Mouse (Mus musculus) neural tube, postnatal 0 days (tissue): ENCODE data around the gene Adcy3. TPM values are rescaled to one million over a fixed set of nuclear protein-coding genes. Genes with fewer than 3 reads are reported as not detected.

Experiments used
- polyA plus RNA-seq: library from polyadenylated mRNA; unstranded; fragments of >200 nt; fragmentation: Nextera tagmentation; extraction: Ambion mirVana; gene quantifications from 2 replicates; pipeline ENCODE4 v1.2.1, GENCODE M21; 2015

Adcy3 gene
- polyA plus RNA-seq, result 16.1 and 16.4 TPM in 2 replicates

GRCm38 (mm10) chr12:4132941-4133846 lies at the start of gene Adcy3:
Gene Adcy3, plus strand, starts transcription at chr12:4133103.

GRCm38 (mm10) chr12:4233572-4234508 lies 100.9 kb downstream of the Adcy3 start, which contains the start of the genes Ptrhd1 and Cenpo:
Gene Ptrhd1, plus strand, starts transcription at chr12:4234027.
Gene Cenpo, minus strand, starts transcription at chr12:4234294.

Other genes starting within 250 kb of the Adcy3 start
- 3.7 and 3.9 TPM in 2 replicates for gene Pomc, start 178.2 kb upstream of the Adcy3 start, polyA plus RNA-seq
- gene Efr3b, start 94.2 kb upstream of the Adcy3 start, polyA plus RNA-seq, result 20.7 and 25.1 TPM in 2 replicates
- gene Dnajc27, start 50.5 kb upstream of the Adcy3 start, polyA plus RNA-seq, result 25.0 and 26.5 TPM in 2 replicates
- gene Ptrhd1, start 100.9 kb downstream of the Adcy3 start, polyA plus RNA-seq, result 9.0 and 9.6 TPM in 2 replicates
- 5.1 and 5.8 TPM in 2 replicates for gene Cenpo, start 101.2 kb downstream of the Adcy3 start, polyA plus RNA-seq